ENCODE assay signal across 28 mouse cellular contexts in genomic region chr6:17151071-17151715, GRCm38 (mm10).
A peak's percentile ranks its signal among the peaks of the same experiment; 100 is the strongest.
DNase-seq lines count a peak whose midpoint lies in the region; ATAC-seq and TF ChIP-seq lines count a peak whose summit lies in the region.
"Had no signal": no experiment of that assay in that cellular context is flagged by ENCODE, and none has a peak within 500 bp of the region (broad histone marks: within the 10 kb centered on the region; RNA-seq: fewer than 3 reads in every experiment).

No protein-coding gene starts in this region.

- no peaks in the 10 kb centered on the region for H3K4me1 ChIP-seq in forebrain, embryonic 14.5 days (ENCODE audit: control insufficient read depth, insufficient read depth, low read length)
- no peaks in the 10 kb centered on the region for H3K4me1 ChIP-seq in forebrain, embryonic 11.5 days (replicated peaks; ENCODE audit: control insufficient read depth, insufficient read depth, low read length)
- 0 out of 2 replicates have a peak, but pooled peaks cover 3% of the 10 kb centered on the region for H3K4me1 ChIP-seq in lung, postnatal 0 days (ENCODE audit: insufficient read depth, low read depth, low read length)
- 0 out of 2 replicates have a peak, but pooled peaks cover 2% of the 10 kb centered on the region for H3K4me1 ChIP-seq in stomach, embryonic 16.5 days (ENCODE audit: control insufficient read depth, insufficient read depth, low read length)
- H3K4me1 ChIP-seq: heart, embryonic 10.5 days; kidney, embryonic 15.5 days; liver, embryonic 12.5 days had no signal

- H3K27me3 ChIP-seq in forebrain, embryonic 14.5 days (replicated peaks; ENCODE audit: control insufficient read depth, insufficient read depth, low read length): no peaks in the 10 kb centered on the region
- no peaks in the 10 kb centered on the region for H3K27me3 ChIP-seq in forebrain, embryonic 11.5 days (ENCODE audit: control insufficient read depth, insufficient read depth, low read length)
- H3K27me3 ChIP-seq in lung, postnatal 0 days (replicated peaks; ENCODE audit: insufficient read depth, low read length): no peaks in the 10 kb centered on the region
- no peaks in the 10 kb centered on the region for H3K27me3 ChIP-seq in stomach, embryonic 16.5 days (ENCODE audit: control insufficient read depth, insufficient read depth, low read length)
- H3K27me3 ChIP-seq: CH12.LX; heart, embryonic 15.5 days; kidney, embryonic 15.5 days; liver, embryonic 12.5 days had no signal

- DNase-seq in forebrain, embryonic 14.5 days (ENCODE audit: low spot score): peak; percentile 40
- DNase-seq in forebrain, embryonic 11.5 days (ENCODE audit: low spot score): no peak
- peak; percentile 44 to 68 for DNase-seq in frontal cortex, adult 2 months (ENCODE audit: extremely low spot score in 1 of 2, low spot score in 1 of 2)
- DNase-seq in frontal cortex, postnatal 25 days (ENCODE audit: low spot score in 2 of 2): no peak
- peak; percentile 8 for DNase-seq in lung, postnatal 0 days (ENCODE audit: low spot score)
- no peak for DNase-seq in lung, postnatal 25 days (ENCODE audit: low spot score)
- DNase-seq in gastrocnemius, postnatal 10 days: no peak
- DNase-seq: adrenal gland, adult 8-10 months; cerebellum, adult 11 months; cerebellum, adult 9-11 months; gastrocnemius, postnatal 25 days; heart, adult 11 months; kidney, adult 18-20 months; kidney, postnatal 25 days; liver, postnatal 0 days; right cerebral cortex, postnatal 4 days; thymus, postnatal 14 days had no signal

- H3K4me3 ChIP-seq in forebrain, embryonic 14.5 days (ENCODE audit: low read depth, low read length): no peak overlapping the region
- H3K4me3 ChIP-seq in forebrain, embryonic 11.5 days (ENCODE audit: low read depth, low read length): no peak overlapping the region
- no peak overlapping the region for H3K4me3 ChIP-seq in lung, postnatal 0 days (ENCODE audit: low read depth, low read length)
- no peak overlapping the region for H3K4me3 ChIP-seq in stomach, embryonic 16.5 days (replicated peaks; ENCODE audit: low read length)
- H3K4me3 ChIP-seq: erythroblast, embryonic 14.5 days; heart, embryonic 10.5 days; heart, embryonic 15.5 days; kidney, embryonic 15.5 days; liver, embryonic 12.5 days had no signal

- no peaks in the 10 kb centered on the region for H3K36me3 ChIP-seq in forebrain, embryonic 14.5 days (ENCODE audit: control insufficient read depth, insufficient read depth, low read length)
- no peaks in the 10 kb centered on the region for H3K36me3 ChIP-seq in forebrain, embryonic 11.5 days (ENCODE audit: control insufficient read depth, insufficient read depth, low read length)
- H3K36me3 ChIP-seq in lung, postnatal 0 days (ENCODE audit: insufficient read depth, low read length): no peaks in the 10 kb centered on the region
- no peaks in the 10 kb centered on the region for H3K36me3 ChIP-seq in stomach, embryonic 16.5 days (ENCODE audit: control insufficient read depth, insufficient read depth, low read length)
- H3K36me3 ChIP-seq: heart, embryonic 10.5 days; heart, embryonic 15.5 days; kidney, embryonic 15.5 days; liver, embryonic 12.5 days had no signal

- H3K4me2 ChIP-seq in forebrain, embryonic 14.5 days (ENCODE audit: low read length): no peak overlapping the region
- H3K4me2 ChIP-seq in forebrain, embryonic 11.5 days (ENCODE audit: low read depth, low read length, severe bottlenecking): no peak overlapping the region
- no peak overlapping the region for H3K4me2 ChIP-seq in lung, postnatal 0 days (replicated peaks; ENCODE audit: low read depth, low read length)
- H3K4me2 ChIP-seq in stomach, embryonic 16.5 days (ENCODE audit: low read depth, low read length): no peak overlapping the region
- H3K4me2 ChIP-seq: heart, embryonic 15.5 days; kidney, embryonic 15.5 days; liver, embryonic 12.5 days had no signal

- no peaks in the 10 kb centered on the region for H3K9me3 ChIP-seq in forebrain, embryonic 14.5 days (replicated peaks; ENCODE audit: control insufficient read depth, low read length)
- H3K9me3 ChIP-seq in forebrain, embryonic 11.5 days (ENCODE audit: control insufficient read depth, low read length): no peaks in the 10 kb centered on the region
- no peaks in the 10 kb centered on the region for H3K9me3 ChIP-seq in lung, postnatal 0 days (ENCODE audit: low read length)
- no peaks in the 10 kb centered on the region for H3K9me3 ChIP-seq in stomach, embryonic 16.5 days (replicated peaks; ENCODE audit: control insufficient read depth, low read length)
- H3K9me3 ChIP-seq: heart, embryonic 10.5 days; heart, embryonic 15.5 days; kidney, embryonic 15.5 days; liver, embryonic 12.5 days had no signal

- ATAC-seq in forebrain, embryonic 14.5 days: no peak; the same call in 1 of the 2 replicates
- ATAC-seq in forebrain, embryonic 11.5 days (replicated peaks; ENCODE audit: low FRiP score): no peak
- ATAC-seq in lung, postnatal 0 days: no peak
- ATAC-seq in stomach, embryonic 16.5 days (ENCODE audit: insufficient read depth, low FRiP score): peak; percentile 29; the same call in 1 of the 2 replicates
- ATAC-seq: activated CD4-positive, CD25-positive, alpha-beta regulatory T cell, adult 4 months; hindbrain, embryonic 16.5 days; liver, embryonic 12.5 days; liver, postnatal 0 days; midbrain, embryonic 16.5 days had no signal

- WGBS in forebrain, embryonic 14.5 days: 78% methylated on average over 4 of the region's 4 CpGs
- WGBS in forebrain, embryonic 11.5 days: 87% methylated on average over 4 of the region's 4 CpGs
- 54% methylated on average over 4 of the region's 4 CpGs for WGBS in lung, postnatal 0 days
- 52% methylated on average over 4 of the region's 4 CpGs for whole genome bisulfite sequencing in stomach, embryonic 16.5 days

- no peak overlapping the region for H3K27ac ChIP-seq in forebrain, embryonic 14.5 days (ENCODE audit: low read depth, low read length)
- no peak overlapping the region for H3K27ac ChIP-seq in forebrain, embryonic 11.5 days (ENCODE audit: low read depth, low read length)
- H3K27ac ChIP-seq in lung, postnatal 0 days (ENCODE audit: low read length): no peak overlapping the region
- peak overlapping the region; percentile 33; the same call in 1 of the 2 replicates for H3K27ac ChIP-seq in stomach, embryonic 16.5 days (ENCODE audit: low read length)
- H3K27ac ChIP-seq: heart, embryonic 10.5 days; heart, embryonic 15.5 days; kidney, embryonic 15.5 days; liver, embryonic 12.5 days; macrophage had no signal

- no peak overlapping the region for H3K9ac ChIP-seq in forebrain, embryonic 14.5 days (ENCODE audit: low read length)
- no peak overlapping the region for H3K9ac ChIP-seq in forebrain, embryonic 11.5 days (ENCODE audit: low read length)
- no peak overlapping the region for H3K9ac ChIP-seq in lung, postnatal 0 days (replicated peaks; ENCODE audit: low read depth)
- H3K9ac ChIP-seq in stomach, embryonic 16.5 days (ENCODE audit: low read length): no peak overlapping the region
- H3K9ac ChIP-seq: heart, embryonic 15.5 days; kidney, embryonic 15.5 days; liver, embryonic 12.5 days; liver, postnatal 0 days had no signal

- no peak for TF ChIP-seq CTCF in lung, postnatal 0 days (IDR thresholded peaks at IDR 0.05)

- TF ChIP-seq EP300 in lung, postnatal 0 days (IDR thresholded peaks at IDR 0.05): no peak

Comparison
In these comparisons a context has a peak if more than half of its experiments do, and no peak if none do; other contexts are left out.
1. DNase-seq: peak in forebrain, embryonic 14.5 days (single experiment), frontal cortex, adult 2 months (2 of 2) and lung, postnatal 0 days (single experiment); none in forebrain, embryonic 11.5 days (single experiment), frontal cortex, postnatal 25 days (0 of 2), lung, postnatal 25 days (single experiment) and gastrocnemius, postnatal 10 days (single experiment).